Comparison of ENCODE assay signal across 23 mouse cellular contexts in genomic region chr7:118206396-118206795, GRCm38 (mm10). TPM values are rescaled to one million over a fixed set of nuclear protein-coding genes. Genes with fewer than 3 reads are reported as not detected.
A peak's percentile ranks its signal among the peaks of the same experiment; 100 is the strongest.
DNase-seq lines count a peak whose midpoint lies in the region; ATAC-seq and TF ChIP-seq lines count a peak whose summit lies in the region.
"Had no signal": no experiment of that assay in that cellular context is flagged by ENCODE, and none has a peak within 500 bp of the region (broad histone marks: within the 10 kb centered on the region; RNA-seq: fewer than 3 reads in every experiment).

No protein-coding gene starts in this region.

- 37% methylated on average over 2 of the region's 2 CpGs for WGBS in bone marrow, adult 2 months
- WGBS in forebrain, embryonic 13.5 days: 96% methylated on average over 2 of the region's 2 CpGs

- TF ChIP-seq POLR2A in bone marrow, adult 2 months (IDR thresholded peaks at IDR 0.05; ENCODE audit: borderline replicate concordance, control insufficient read depth, low read depth, low read length): no peak

- H3K9ac ChIP-seq in forebrain, embryonic 13.5 days: no peak overlapping the region
- H3K9ac ChIP-seq: heart, embryonic 15.5 days; hindbrain, embryonic 12.5 days had no signal

- ATAC-seq in granulocyte monocyte progenitor cell, adult 5-6 weeks (replicated peaks; ENCODE audit: poor library complexity, severe bottlenecking): peak; percentile 87
- peak; percentile 80 for ATAC-seq in megakaryocyte progenitor cell, adult 5-6 weeks (replicated peaks; ENCODE audit: poor library complexity)
- ATAC-seq in forebrain, embryonic 13.5 days: no peak
- ATAC-seq: forebrain, embryonic 14.5 days; hindbrain, embryonic 16.5 days; inflammation-experienced regulatory T-cells, adult 6 months; intestine, postnatal 0 days; Patski had no signal

- intact Hi-C loops in heart, postnatal 25 days (cut with DNase I): no loop called here

- peak; percentile 30 for DNase-seq in 416B (ENCODE audit: low read depth)
- no peak for DNase-seq in heart, postnatal 25 days (ENCODE audit: low spot score)
- DNase-seq in urinary bladder, postnatal 10 days (ENCODE audit: low spot score): no peak
- DNase-seq: adrenal gland, adult 2 months; adrenal gland, postnatal 25 days; cerebellum, adult 11-12 months; cerebellum, adult 9-10 months; cerebellum, postnatal 25 days; gastrocnemius, postnatal 10 days; heart, adult 2 months; heart, postnatal 14 days had no signal

- H3K9me3 ChIP-seq in forebrain, embryonic 13.5 days (replicated peaks): no peaks in the 10 kb centered on the region
- H3K9me3 ChIP-seq: heart, embryonic 15.5 days; hindbrain, embryonic 12.5 days had no signal

- peaks cover 31% of the 10 kb centered on the region for H3K36me3 ChIP-seq in forebrain, embryonic 13.5 days (ENCODE audit: poor library complexity, severe bottlenecking)

- no peaks in the 10 kb centered on the region for H3K27me3 ChIP-seq in forebrain, embryonic 13.5 days
- H3K27me3 ChIP-seq: heart, embryonic 15.5 days; hindbrain, embryonic 12.5 days; Patski had no signal

- no peaks in the 10 kb centered on the region; the same call in 1 of the 2 replicates for H3K4me1 ChIP-seq in bone marrow, adult 2 months (ENCODE audit: control insufficient read depth, insufficient read depth, low read length)
- no peaks in the 10 kb centered on the region for H3K4me1 ChIP-seq in forebrain, embryonic 13.5 days
- H3K4me1 ChIP-seq: heart, embryonic 15.5 days; hindbrain, embryonic 12.5 days had no signal

- no peak overlapping the region for H3K4me3 ChIP-seq in bone marrow, adult 2 months (replicated peaks; ENCODE audit: control insufficient read depth, low read depth, low read length)
- no peak overlapping the region for H3K4me3 ChIP-seq in forebrain, embryonic 13.5 days
- H3K4me3 ChIP-seq: heart, adult 2 months; heart, embryonic 15.5 days; hindbrain, embryonic 12.5 days had no signal

- peak overlapping the region; percentile 41 for H3K27ac ChIP-seq in bone marrow, adult 2 months (ENCODE audit: control insufficient read depth, insufficient read depth, low read depth, low read length, poor library complexity)
- H3K27ac ChIP-seq in forebrain, embryonic 13.5 days: no peak overlapping the region
- H3K27ac ChIP-seq: heart, adult 2 months; heart, embryonic 15.5 days; hindbrain, embryonic 12.5 days had no signal

- no peak for TF ChIP-seq CTCF in bone marrow, adult 2 months (IDR thresholded peaks at IDR 0.05; ENCODE audit: control insufficient read depth, insufficient read depth, low read length)

- no peak overlapping the region for H3K4me2 ChIP-seq in forebrain, embryonic 13.5 days
- H3K4me2 ChIP-seq: heart, embryonic 11.5 days; heart, embryonic 15.5 days; hindbrain, embryonic 12.5 days had no signal

RNA-seq across cellular contexts. Expression of gene Smg1, which starts 37.1 kb away (rescaled TPM):
- polyA plus RNA-seq in bone marrow, adult 2 months (2011; ENCODE audit: insufficient read depth, insufficient read length, low replicate concordance, missing spikeins): 10.8 and 18.2 TPM in 2 replicates
- 64.7 and 70.6 TPM in 2 replicates for total RNA-seq in granulocyte monocyte progenitor cell, adult 5-6 weeks (2014; fragmentation: Nextera tagmentation)
- 37.3 and 48.2 TPM in 2 replicates for total RNA-seq in granulocyte monocyte progenitor cell, adult 5-6 weeks (2017)
- 46.1 and 59.4 TPM in 2 replicates for total RNA-seq in megakaryocyte progenitor cell, adult 5-6 weeks (2015)
- total RNA-seq in megakaryocyte progenitor cell, adult 5-6 weeks (2017): 36.5 and 48.0 TPM in 2 replicates
- polyA plus RNA-seq in forebrain, embryonic 13.5 days (2015; fragmentation: Nextera tagmentation; extraction: Ambion mirVana): 19.1 and 19.3 TPM in 2 replicates
- 10 to 100 TPM; 35.9 to 41.0 TPM for total RNA-seq in heart, postnatal 25 days (2021)
